Mouse (Mus musculus) forebrain, embryonic 15.5 days (tissue): Measurements from ENCODE around the gene Lsamp. TPM values are rescaled to one million over a fixed set of nuclear protein-coding genes. Genes with fewer than 3 reads are reported as not detected.

ENCODE experiments used
- ATAC-seq: fragments of 200-750 bp; cut with Nextera tagmentation; replicated peaks from 2 replicates; pipeline ENCODE4 v1.8.0; 2017; ENCODE audit warnings: mild to moderate bottlenecking, moderate TSS enrichment, moderate library complexity
- H3K27ac ChIP-seq: fragments of 300-500 bp; sonication (generic); replicated peaks from 2 replicates; pipeline ENCODE4 v1.5.1; 2015; ENCODE audit warnings: mild to moderate bottlenecking, inconsistent platforms
- H3K27me3 ChIP-seq: fragments of 300-500 bp; sonication (generic); 2 replicates; pipeline ENCODE4 v1.6.1; 2015; ENCODE audit warnings: inconsistent platforms
- H3K36me3 ChIP-seq: fragments of 300-500 bp; sonication (generic); 2 replicates; pipeline ENCODE4 v1.6.1; 2015; ENCODE audit warnings: mild to moderate bottlenecking, inconsistent platforms
- H3K4me1 ChIP-seq: fragments of 300-500 bp; sonication (generic); 2 replicates; pipeline ENCODE4 v1.6.1; 2015; ENCODE audit warnings: inconsistent platforms
- H3K4me2 ChIP-seq: fragments of 300-500 bp; sonication (generic); replicated peaks from 2 replicates; pipeline ENCODE4 v1.6.1; 2015; ENCODE audit warnings: mild to moderate bottlenecking, inconsistent platforms
- H3K4me3 ChIP-seq: fragments of 300-500 bp; sonication (generic); 2 replicates; pipeline ENCODE4 v1.5.1; 2015; ENCODE audit warnings: mild to moderate bottlenecking, inconsistent platforms
- H3K9ac ChIP-seq: fragments of 300-500 bp; sonication (generic); replicated peaks from 2 replicates; pipeline ENCODE4 v1.6.1; 2015; ENCODE audit warnings: mild to moderate bottlenecking, inconsistent platforms
- H3K9me3 ChIP-seq: fragments of 300-500 bp; sonication (generic); 2 replicates; pipeline ENCODE4 v1.6.1; 2016; ENCODE audit warnings: inconsistent platforms
- WGBS: fragments of 180-500 bp; shearing (Covaris S2); methylation state at CpG from one replicate; pipeline ENCODE4 v1.1.7; 2015; ENCODE audit warnings: mixed read lengths; 5-methylcytosine and 5-hydroxymethylcytosine counted together
- polyA plus RNA-seq: library from polyadenylated mRNA; unstranded; fragments of >200 nt; fragmentation: Nextera tagmentation; extraction: Ambion mirVana; gene quantifications from 2 replicates; pipeline ENCODE4 v1.2.1, GENCODE M21; 2015

Lsamp gene
- polyA plus RNA-seq, 1 experiment from 2014 or later, result 61.0 TPM

- WGBS, result 86% methylated on average over 3 of the region's 3 CpGs
Observed at GRCm38 (mm10) chr16:41410671-41411070, 1426.5 kb downstream of the Lsamp start.

GRCm38 (mm10) chr16:41417363-41417762 lies 1433.2 kb downstream of the Lsamp start:
- Histone ChIP-seq H3K4me1 (no peaks in the 10 kb centered on the region), H3K27me3 (no peaks in the 10 kb centered on the region), H3K27ac (no peak overlapping the region), H3K4me3 (no peak overlapping the region), H3K36me3 (no peaks in the 10 kb centered on the region), H3K9ac (no peak overlapping the region), H3K4me2 (no peak overlapping the region), H3K9me3 (no peaks in the 10 kb centered on the region)
- WGBS, result 70% methylated on average over 5 of the region's 5 CpGs
- ATAC-seq, result no peak

More at GRCm38 (mm10) chr16:41410671-41411070, 1426.5 kb downstream of the Lsamp start:
- H3K27me3 ChIP-seq, result no peaks in the 10 kb centered on the region
- H3K9me3 ChIP-seq, result no peaks in the 10 kb centered on the region
- no peak overlapping the region for H3K4me3 ChIP-seq
- no peaks in the 10 kb centered on the region for H3K4me1 ChIP-seq
- H3K9ac ChIP-seq, result no peak overlapping the region
- no peak for ATAC-seq
- H3K4me2 ChIP-seq, result no peak overlapping the region
- no peak overlapping the region for H3K27ac ChIP-seq
- no peaks in the 10 kb centered on the region for H3K36me3 ChIP-seq

GRCm38 (mm10) chr16:41467391-41467790 lies 1483.2 kb downstream of the Lsamp start:
- Histone ChIP-seq H3K9ac (no peak overlapping the region), H3K27me3 (no peaks in the 10 kb centered on the region), H3K4me1 (no peaks in the 10 kb centered on the region), H3K36me3 (no peaks in the 10 kb centered on the region), H3K4me2 (no peak overlapping the region), H3K9me3 (no peaks in the 10 kb centered on the region), H3K27ac (no peak overlapping the region), H3K4me3 (no peak overlapping the region)
- no peak for ATAC-seq
- WGBS, result 62% methylated on average over 2 of the region's 2 CpGs

- no peaks in the 10 kb centered on the region for H3K27me3 ChIP-seq
- no peaks in the 10 kb centered on the region for H3K36me3 ChIP-seq
- WGBS, result 65% methylated on average over 5 of the region's 5 CpGs
- H3K4me3 ChIP-seq, result no peak overlapping the region
- no peaks in the 10 kb centered on the region for H3K9me3 ChIP-seq
- no peak overlapping the region for H3K9ac ChIP-seq
- no peak overlapping the region for H3K4me2 ChIP-seq
- 0 out of 2 replicates have a peak, but pooled peaks have one; percentile 35 for ATAC-seq
- H3K4me1 ChIP-seq, result no peaks in the 10 kb centered on the region
- no peak overlapping the region for H3K27ac ChIP-seq
Observed at GRCm38 (mm10) chr16:41478694-41479093, 1494.5 kb downstream of the Lsamp start.

GRCm38 (mm10) chr16:41481832-41482231 lies 1497.7 kb downstream of the Lsamp start:
- 87% methylated on average over 1 of the region's 1 CpGs for WGBS
- H3K27ac ChIP-seq, result no peak overlapping the region
- no peaks in the 10 kb centered on the region for H3K36me3 ChIP-seq
- no peak for ATAC-seq
- H3K4me1 ChIP-seq, result no peaks in the 10 kb centered on the region
- no peaks in the 10 kb centered on the region for H3K27me3 ChIP-seq
- H3K9me3 ChIP-seq, result no peaks in the 10 kb centered on the region
- H3K9ac ChIP-seq, result no peak overlapping the region
- no peak overlapping the region for H3K4me2 ChIP-seq
- H3K4me3 ChIP-seq, result no peak overlapping the region

GRCm38 (mm10) chr16:41510915-41511552 lies 1526.9 kb downstream of the Lsamp start:
- no peaks in the 10 kb centered on the region for H3K27me3 ChIP-seq
- no peak overlapping the region for H3K4me3 ChIP-seq
- no peak overlapping the region for H3K9ac ChIP-seq
- H3K36me3 ChIP-seq, result no peaks in the 10 kb centered on the region
- peak; percentile 23; the same call in 1 of the 2 replicates for ATAC-seq
- no peak overlapping the region for H3K4me2 ChIP-seq
- H3K27ac ChIP-seq, result no peak overlapping the region
- peaks cover 6% of the 10 kb centered on the region for H3K4me1 ChIP-seq
- H3K9me3 ChIP-seq, result no peaks in the 10 kb centered on the region
- whole genome bisulfite sequencing, result 15% methylated on average over 6 of the region's 6 CpGs

GRCm38 (mm10) chr16:41521566-41521965 lies 1537.4 kb downstream of the Lsamp start:
- WGBS, result 52% methylated on average over 4 of the region's 4 CpGs
- no peak for ATAC-seq
- Histone ChIP-seq H3K36me3 (no peaks in the 10 kb centered on the region), H3K4me1 (peaks cover 10% of the 10 kb centered on the region; the same call in 1 of the 2 replicates), H3K4me3 (no peak overlapping the region), H3K9me3 (no peaks in the 10 kb centered on the region), H3K4me2 (no peak overlapping the region), H3K27ac (no peak overlapping the region), H3K27me3 (no peaks in the 10 kb centered on the region), H3K9ac (no peak overlapping the region)

GRCm38 (mm10) chr16:41524266-41524665 lies 1540.1 kb downstream of the Lsamp start:
- no peaks in the 10 kb centered on the region for H3K9me3 ChIP-seq
- no peak overlapping the region for H3K4me3 ChIP-seq
- ATAC-seq, result no peak
- no peak overlapping the region; the same call in 1 of the 2 replicates for H3K4me2 ChIP-seq
- no peaks in the 10 kb centered on the region for H3K27me3 ChIP-seq
- no peak overlapping the region for H3K9ac ChIP-seq
- peaks cover 10% of the 10 kb centered on the region; the same call in 1 of the 2 replicates for H3K4me1 ChIP-seq
- no peaks in the 10 kb centered on the region for H3K36me3 ChIP-seq
- WGBS, result 50% methylated on average over 10 of the region's 10 CpGs
- H3K27ac ChIP-seq, result no peak overlapping the region

GRCm38 (mm10) chr16:41532661-41533551 lies 1548.7 kb downstream of the Lsamp start:
- Histone ChIP-seq H3K27ac (peak overlapping the region; percentile 77), H3K9ac (peak overlapping the region; percentile 62), H3K4me3 (peak overlapping the region; percentile 56), H3K36me3 (no peaks in the 10 kb centered on the region), H3K4me1 (peaks cover 32% of the 10 kb centered on the region), H3K4me2 (peak overlapping the region; percentile 75), H3K27me3 (no peaks in the 10 kb centered on the region), H3K9me3 (no peaks in the 10 kb centered on the region)
- ATAC-seq, result peak; percentile 94
- WGBS, result under 1% methylated on average over 38 of the region's 38 CpGs

- no peak for ATAC-seq
- under 1% methylated on average over 6 of the region's 6 CpGs for WGBS
- H3K27ac ChIP-seq, result peak overlapping the region; percentile 77; the same call in 1 of the 2 replicates
Observed at GRCm38 (mm10) chr16:41533686-41534085, 1549.5 kb downstream of the Lsamp start.

GRCm38 (mm10) chr16:41535806-41536205 lies 1551.6 kb downstream of the Lsamp start:
- H3K4me1 ChIP-seq, result peaks cover 32% of the 10 kb centered on the region
- peak overlapping the region; percentile 75 for H3K4me2 ChIP-seq
- H3K4me3 ChIP-seq, result peak overlapping the region; percentile 56
- WGBS, result 56% methylated on average over 1 of the region's 1 CpGs
- H3K27ac ChIP-seq, result no peak overlapping the region
- no peak overlapping the region for H3K9ac ChIP-seq
- H3K36me3 ChIP-seq, result no peaks in the 10 kb centered on the region
- ATAC-seq, result no peak
- H3K9me3 ChIP-seq, result no peaks in the 10 kb centered on the region
- H3K27me3 ChIP-seq, result no peaks in the 10 kb centered on the region

More at GRCm38 (mm10) chr16:41533686-41534085, 1549.5 kb downstream of the Lsamp start:
- peak overlapping the region; percentile 75 for H3K4me2 ChIP-seq
- H3K4me3 ChIP-seq, result peak overlapping the region; percentile 56
- no peaks in the 10 kb centered on the region for H3K36me3 ChIP-seq
- H3K27me3 ChIP-seq, result no peaks in the 10 kb centered on the region
- no peaks in the 10 kb centered on the region for H3K9me3 ChIP-seq
- peak overlapping the region; percentile 62 for H3K9ac ChIP-seq
- H3K4me1 ChIP-seq, result peaks cover 32% of the 10 kb centered on the region

- Histone ChIP-seq H3K36me3 (no peaks in the 10 kb centered on the region), H3K9ac (no peak overlapping the region), H3K4me1 (no peaks in the 10 kb centered on the region), H3K4me3 (no peak overlapping the region), H3K27me3 (no peaks in the 10 kb centered on the region), H3K27ac (no peak overlapping the region), H3K9me3 (no peaks in the 10 kb centered on the region), H3K4me2 (no peak overlapping the region)
- no peak for ATAC-seq
- WGBS, result 54% methylated on average over 2 of the region's 2 CpGs
Observed at GRCm38 (mm10) chr16:41542641-41543040, 1558.5 kb downstream of the Lsamp start.
